Mouse (Mus musculus) erythroblast, adult 5-6 weeks (primary cell): ENCODE data around the gene Slc6a19. TPM values are rescaled to one million over a fixed set of nuclear protein-coding genes. Genes with fewer than 3 reads are reported as not detected.
"Not testable (repeated sequence)": the region's sequence is repeated elsewhere in the genome, so short reads cannot be mapped to it uniquely, and the experiment has no call there.

Source experiments
- ATAC-seq: replicated peaks from 2 replicates; pipeline ENCODE4 v1.8.0; 2016; ENCODE audit warnings: moderate number of reproducible peaks, mild to moderate bottlenecking, moderate TSS enrichment, inconsistent platforms; ENCODE audit not compliant: poor library complexity, low FRiP score, severe bottlenecking
- total RNA-seq, 2 experiments: library from RNA; stranded (forward) in 1 of 2; stranded (reverse) in 1 of 2; fragments of 150-400 nt in 1 of 2; fragments of 200-764, 138-1000 nt in 1 of 2; gene quantifications; 2 replicates each; pipeline versions ENCODE4 v1.2.3 to v1.2.4; 2015 to 2017; ENCODE audit warnings: low replicate concordance in 2 of 2

Gene Slc6a19
- total RNA-seq (2015; ENCODE audit: low replicate concordance) (not detected in 2 replicates), total RNA-seq (2017; ENCODE audit: low replicate concordance) (not detected in 2 replicates)

DNA sequence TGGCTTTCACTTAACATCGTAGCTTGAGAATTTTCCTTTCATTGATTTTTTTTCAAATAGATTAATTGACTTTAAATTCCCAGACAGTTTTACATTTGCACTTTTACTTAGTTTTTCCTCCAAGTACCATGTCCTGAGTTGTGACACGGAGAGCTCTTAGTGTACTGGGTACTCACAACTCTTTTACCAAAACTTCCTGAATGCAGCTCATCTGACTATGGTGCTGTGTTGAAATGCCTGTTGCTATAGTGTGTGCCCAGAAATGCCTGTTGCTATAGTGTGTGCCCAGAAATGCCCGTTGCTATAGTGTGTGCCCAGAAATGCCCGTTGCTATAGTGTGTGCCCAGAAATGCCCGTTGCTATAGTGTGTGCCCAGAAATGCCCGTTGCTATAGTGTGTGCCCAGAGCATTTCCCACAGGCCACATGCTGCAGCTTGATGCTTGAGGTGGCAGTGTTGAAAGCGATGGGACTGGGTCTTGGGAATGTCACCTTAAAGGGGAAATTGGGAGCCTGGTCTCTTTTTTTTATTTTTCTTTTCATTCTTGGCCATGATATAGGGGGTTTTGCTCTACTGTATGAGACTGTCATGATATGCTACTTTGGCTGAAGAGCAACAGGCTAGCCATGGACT is at the start of gene Slc6a19:
Gene Slc6a19, minus strand, starts transcription at position 172 of the 632 bp plus-strand sequence.
- ATAC-seq, result no peak

DNA sequence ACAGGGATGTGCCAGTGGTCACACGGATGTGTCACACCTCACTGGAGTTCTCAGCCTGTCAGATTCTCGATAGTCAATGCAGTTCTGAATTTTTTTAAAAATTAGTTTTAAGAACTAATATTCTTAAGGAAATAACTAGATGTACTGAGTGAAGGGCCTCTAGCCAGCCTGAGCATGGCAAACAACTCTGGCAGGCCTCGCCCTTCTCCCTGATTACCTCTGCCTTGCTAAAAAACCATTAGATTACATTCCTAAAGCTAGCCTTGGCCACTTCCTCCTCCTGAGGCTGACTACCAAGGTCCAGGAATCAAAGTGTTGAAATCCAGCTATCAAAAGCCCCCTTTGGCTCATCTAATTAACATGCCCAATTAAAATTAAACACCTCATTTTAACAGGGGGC is 46.6 kb upstream of the Slc6a19 start:
- no peak for ATAC-seq

DNA sequence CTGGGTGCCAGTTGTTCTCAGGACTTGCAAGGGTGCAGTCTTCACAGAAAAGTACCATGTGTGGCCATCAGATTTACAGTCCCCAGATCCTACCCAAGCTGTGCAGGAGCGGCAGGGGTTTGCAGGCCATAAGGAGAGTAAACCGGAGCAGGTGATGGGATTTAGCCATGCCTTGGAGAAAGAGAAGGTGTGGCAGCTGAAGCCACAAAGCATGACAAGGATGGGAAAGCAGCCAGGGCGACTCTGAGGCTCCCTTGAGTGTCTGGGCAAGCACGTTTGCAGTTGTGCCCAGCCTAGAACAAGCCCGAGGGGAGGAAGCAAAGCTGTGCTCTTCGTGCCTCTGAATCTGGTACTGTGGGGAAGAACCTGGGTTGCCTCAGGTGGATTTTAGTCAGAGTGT is 45.8 kb upstream of the Slc6a19 start:
- ATAC-seq, result no peak

DNA sequence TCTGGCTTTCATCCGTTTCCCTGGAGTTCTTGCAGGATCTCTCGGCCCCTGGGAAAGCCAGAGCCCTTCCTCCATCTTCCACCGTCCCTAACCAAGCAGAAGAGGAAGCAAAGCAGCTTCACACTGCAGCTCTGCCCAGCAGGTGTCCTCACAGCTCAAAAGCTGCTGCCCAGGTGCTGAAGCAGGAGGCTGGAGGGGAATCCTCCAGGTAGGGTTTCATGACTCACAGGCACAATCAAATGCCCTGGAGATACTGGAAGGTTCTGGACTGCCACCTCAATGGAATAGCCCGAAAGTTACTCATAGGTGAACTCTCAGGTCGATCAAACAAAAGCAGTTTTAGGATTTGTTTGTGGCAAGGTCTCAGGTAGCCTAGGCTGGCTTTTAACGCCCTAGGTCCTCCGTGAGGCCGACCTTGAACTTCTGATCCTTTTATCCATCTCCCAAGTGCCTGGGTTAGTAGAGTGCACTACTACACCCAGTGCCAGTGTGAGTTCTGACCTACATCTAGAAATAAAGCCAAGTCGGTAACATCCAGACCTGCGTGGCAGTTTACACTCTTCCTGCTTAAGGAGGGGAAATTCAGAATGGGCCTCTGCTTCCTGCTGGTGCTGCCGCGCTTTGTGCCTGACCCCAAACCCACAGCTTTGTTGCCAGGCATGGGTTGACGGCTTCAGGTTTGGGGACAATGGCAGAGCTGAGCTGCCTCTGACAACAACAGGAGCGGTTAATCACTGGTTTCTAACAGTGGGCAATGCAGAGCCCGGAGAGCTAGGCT is 44.2 kb upstream of the Slc6a19 start:
- ATAC-seq, result no peak

DNA sequence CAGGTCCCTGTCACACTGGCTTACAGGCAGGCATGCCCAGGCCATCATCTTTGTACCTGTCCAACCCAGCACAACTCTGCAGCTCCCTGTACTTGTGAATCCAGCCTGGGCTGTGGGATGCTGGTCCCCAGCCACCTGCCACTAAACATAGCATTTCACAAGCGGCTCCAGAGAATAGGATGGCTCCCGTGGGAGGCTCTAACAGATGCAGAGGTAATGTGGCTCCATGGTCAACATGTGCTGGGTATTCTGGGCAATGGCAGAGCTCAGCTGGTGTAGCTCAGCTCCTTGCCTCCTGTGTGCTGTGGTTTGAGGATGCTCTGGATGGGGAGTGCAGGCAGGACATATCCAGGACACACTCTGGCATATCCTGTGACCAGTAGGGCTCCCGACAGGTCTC is 39.0 kb upstream of the Slc6a19 start:
- ATAC-seq, result no peak

DNA sequence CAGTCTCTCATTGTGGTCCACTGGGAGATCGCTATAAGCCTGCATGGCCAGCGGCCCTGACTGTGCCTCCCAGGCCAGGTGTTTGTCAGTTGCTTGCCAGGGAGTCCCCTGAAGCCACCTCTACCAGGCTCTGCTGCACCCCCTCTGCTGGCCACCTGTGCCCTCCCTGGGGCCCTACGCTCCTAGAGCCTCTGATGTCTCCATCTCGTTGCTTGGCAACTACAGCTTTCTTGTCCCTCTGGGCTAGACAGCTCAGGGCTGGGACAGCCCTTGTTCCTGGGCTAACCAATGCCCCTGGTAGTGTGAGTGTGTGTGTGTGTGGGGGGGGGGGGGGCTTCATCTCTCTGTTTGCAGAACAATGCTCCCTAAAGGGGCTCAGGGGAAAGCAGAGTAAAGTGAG is 38.3 kb upstream of the Slc6a19 start:
- no peak for ATAC-seq

DNA sequence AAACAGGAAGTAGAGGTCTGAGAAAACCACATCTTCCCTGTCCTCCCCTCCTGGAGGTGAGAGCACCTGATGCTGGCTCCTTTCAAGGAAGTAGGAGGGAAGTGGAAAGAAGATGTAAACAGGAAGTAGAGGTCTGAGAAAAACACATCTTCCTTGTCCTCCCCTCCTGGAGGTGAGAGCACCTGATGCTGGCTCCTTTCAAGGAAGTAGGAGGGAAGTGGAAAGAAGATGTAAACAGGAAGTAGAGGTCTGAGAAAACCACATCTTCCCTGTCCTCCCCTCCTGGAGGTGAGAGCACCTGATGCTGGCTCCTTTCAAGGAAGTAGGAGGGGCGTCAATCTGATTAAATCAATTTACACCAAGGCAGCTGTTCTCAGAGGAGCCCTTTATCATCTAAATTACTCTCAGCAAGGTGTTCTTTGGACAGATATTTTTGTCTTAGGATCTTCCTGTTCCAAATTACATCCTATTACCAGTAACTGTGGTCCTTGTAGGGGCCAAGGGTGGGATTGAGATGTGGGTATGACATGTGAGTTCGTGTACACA is 35.8 kb upstream of the Slc6a19 start:
- ATAC-seq, result not testable (repeated sequence)

DNA sequence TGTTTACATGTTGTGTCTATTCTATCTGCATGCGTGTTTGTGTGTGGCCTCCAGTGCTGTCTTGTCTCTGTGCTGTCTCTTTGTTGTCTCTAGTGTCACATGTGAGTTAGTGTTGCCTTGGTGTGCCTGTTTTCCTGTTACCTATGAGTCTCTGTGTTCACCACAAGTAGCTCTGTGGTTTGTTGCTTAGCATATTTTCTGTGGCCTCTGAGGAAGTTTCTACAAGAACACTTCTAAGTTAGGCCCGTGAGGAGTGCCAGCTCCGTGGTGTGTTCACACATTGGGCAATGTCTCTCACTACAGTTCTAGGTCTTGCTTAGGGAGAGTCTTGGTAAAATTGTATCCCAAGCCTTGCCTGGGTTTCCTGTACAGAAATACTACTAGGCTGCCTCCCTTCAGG is 32.3 kb upstream of the Slc6a19 start:
- ATAC-seq, result no peak

DNA sequence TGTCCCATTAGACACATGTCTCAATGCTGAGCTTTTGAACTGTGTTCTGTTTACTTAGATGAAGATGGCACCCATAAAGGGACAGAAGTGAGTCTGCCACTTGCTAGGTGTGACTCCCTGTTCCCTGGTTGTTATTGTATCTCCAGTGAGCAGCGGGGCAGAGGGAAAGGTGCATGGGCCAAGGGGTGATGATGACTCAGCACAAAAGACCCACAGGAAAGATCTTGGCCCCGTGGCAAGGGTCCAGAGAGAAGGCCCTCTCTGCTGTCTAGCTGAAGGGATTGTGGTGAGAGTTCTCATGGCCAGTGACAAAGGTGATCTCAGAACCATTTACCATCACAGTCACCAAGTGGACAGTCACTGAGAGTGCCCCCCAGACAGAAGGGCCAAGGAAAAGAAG is 31.3 kb upstream of the Slc6a19 start:
- no peak for ATAC-seq

DNA sequence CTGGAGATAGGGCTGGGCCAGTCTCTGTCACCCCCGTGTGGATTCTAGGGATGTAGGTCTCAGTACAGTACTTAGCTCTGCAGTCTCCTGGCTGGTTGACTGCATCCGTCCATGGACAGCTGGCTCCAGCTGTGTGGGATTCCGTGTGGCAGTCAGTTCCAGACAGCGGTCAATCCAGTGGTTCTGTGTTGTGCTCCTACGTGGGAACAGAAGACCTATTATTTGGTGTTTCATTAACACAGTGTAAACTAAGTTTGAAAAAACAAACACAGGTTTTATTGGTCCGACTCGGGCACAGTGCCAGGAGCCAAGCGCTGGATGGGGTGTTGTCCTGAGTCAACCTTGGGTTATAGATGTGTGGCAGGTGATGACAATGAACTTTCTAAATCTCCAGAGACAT is 30.6 kb upstream of the Slc6a19 start:
- ATAC-seq, result no peak

DNA sequence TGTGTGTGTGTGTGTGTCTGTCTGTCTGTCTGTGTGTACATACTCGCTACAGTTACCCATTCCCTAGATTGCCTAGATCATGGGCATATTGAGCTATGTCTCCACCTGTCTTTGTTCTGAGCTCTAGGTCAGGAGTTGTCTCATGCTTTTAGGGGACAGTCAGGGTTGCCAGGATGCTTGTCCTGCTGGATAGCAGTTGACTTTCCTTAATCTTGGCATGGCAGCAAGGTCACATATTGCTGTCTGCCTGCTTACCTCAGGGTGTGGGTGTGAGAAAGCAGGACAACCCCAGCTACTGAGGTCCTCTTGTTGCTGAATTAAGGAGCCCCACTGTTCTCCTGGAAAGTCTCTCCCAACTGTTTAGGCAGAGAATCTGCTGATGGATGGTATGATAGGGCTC is 29.7 kb upstream of the Slc6a19 start:
- no peak for ATAC-seq

DNA sequence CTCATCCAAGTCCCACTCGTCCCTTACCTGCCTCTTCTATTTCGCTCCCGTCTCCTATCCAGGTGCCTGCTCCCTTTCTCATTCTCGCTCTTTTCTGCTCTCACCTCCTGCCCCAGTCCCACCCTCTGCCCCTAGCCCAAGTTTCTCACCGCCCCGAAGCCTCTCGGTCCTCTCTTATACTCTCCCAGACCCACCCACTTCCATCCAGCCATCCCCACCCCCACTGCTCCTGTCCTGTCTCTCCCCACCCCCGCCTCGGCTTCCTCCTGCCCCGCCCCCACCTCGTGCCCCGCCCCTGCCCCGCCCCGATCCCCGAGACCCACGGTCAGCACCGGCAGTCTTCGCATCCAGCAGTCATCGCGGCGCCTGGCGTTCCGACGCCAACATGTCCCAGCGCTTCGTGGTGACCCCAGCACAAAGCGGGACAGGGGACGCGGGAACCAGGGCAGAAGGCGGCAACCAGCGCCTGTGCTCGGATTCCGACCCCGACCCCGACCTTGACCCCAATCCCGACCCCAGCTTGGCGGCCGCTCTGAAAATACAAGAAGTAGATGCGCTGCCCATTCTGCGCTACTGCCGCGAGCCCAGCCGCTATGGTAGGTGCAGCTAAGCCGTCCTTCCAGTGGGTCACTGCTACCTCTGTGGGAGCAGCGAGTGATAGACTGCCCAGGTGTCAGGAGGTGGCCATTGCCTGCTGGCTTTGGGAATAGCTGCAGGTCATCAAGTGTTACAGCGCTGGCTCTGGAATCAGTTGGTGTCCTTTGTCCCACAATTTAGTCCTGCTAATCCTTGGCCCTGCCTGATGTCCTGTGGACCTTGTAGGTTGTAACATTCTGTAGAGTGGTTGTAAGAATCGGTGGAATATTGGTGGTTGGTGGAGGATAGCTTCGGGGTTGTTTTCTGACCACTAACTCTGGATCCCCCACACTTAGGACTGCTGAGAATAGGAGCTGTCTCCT is 28.4 kb upstream of the Slc6a19 start, which contains the start of gene Slc12a7:
Gene Slc12a7, plus strand, starts transcription at position 353 of the 959 bp plus-strand sequence.
- ATAC-seq, result no peak

DNA sequence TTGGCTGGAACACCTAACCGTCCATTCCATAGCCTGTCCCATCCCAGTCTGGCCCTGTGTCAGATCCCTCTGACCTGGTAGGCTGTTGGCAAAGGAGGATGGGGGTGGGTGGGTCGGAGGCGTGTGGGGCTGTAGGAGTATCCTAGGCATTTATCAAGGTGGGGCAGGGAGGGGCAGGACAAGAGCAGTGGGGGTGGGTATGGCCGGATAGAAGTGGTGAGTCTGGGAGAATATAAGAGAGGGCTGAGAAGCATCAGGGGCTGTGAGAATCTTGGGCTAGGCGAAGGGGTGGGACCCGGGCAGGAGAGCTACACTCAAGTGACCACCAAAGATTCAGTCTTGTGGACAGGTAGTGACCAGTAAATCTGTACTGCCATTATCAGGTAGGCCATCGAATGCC is 27.6 kb upstream of the Slc6a19 start:
- ATAC-seq, result no peak

DNA sequence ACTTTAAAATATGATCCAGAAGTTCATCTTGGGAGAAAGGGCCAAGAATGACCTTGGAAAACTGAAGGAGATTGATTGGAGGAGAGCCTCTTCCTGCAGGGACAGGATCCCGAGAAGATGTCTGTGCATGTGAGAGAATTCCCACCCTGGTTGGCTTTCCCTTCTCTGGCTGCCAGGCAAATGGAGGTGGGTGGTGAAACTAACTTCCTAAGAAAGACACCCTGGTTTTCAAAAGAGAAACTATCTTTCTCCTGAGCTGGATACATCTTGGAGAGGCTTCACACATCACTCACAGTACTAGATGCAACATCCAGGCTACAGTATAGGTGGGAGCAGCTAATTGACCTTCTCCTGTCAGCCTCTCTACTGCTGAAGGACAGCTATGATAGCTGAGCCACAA is 26.2 kb upstream of the Slc6a19 start:
- no peak for ATAC-seq

DNA sequence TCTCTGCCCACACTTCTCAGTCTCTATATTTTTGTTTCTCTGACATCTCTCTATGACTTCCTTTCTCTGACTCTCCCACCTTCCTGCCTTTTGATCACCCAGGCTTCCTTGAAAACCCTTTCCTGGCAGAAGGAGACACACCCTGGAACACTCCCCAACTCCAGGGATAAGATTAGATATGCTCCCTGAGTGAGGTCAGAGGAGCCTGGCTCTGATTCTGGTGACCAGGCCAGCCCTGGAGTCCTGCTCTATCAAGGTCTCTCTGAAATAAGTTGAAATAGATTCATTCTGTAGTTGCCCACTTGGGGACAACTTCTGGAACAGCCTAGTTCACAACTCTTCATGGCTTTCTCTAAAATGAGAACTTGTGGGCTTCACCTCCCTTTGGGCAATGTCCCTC is 24.0 kb upstream of the Slc6a19 start:
- no peak for ATAC-seq

DNA sequence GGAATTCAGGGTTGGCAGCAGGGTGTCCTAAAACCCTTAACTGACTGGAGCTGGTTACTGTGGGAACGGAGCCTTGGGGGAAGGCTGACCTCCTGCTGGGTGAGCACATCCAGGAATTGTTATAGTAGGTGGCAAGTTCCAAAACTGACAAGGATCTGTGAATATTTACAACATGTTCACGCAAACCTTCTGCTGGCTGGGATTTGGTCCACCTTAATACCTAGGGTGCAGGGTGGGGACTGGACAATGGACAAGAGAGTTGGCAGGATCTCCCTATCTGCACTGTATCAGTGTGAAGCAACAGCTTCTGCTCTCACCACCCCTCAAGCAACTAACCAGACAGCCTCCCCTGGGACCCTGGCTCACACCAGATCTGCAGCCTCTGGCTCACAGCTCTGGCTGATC is 23.0 kb upstream of the Slc6a19 start:
- no peak for ATAC-seq

DNA sequence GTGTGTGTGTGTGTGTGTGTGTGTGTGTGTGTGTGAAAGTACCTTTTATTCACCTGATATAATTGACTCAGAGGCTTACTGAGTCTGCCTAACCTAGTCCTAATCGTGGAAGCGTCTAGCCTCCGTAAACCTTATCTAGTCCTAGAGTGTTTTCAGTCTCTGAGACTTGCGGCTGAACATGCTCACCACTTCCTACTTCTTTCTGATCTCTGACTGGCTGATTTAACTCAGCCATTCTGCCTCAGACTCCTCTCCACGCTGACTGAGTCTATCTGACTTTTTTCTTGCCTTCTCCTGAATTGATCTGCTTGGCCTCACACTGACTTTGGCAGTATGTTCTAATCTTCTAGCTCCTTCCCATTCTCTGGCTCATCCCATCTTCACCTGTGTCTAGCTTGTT is 20.6 kb upstream of the Slc6a19 start:
- ATAC-seq, result no peak

DNA sequence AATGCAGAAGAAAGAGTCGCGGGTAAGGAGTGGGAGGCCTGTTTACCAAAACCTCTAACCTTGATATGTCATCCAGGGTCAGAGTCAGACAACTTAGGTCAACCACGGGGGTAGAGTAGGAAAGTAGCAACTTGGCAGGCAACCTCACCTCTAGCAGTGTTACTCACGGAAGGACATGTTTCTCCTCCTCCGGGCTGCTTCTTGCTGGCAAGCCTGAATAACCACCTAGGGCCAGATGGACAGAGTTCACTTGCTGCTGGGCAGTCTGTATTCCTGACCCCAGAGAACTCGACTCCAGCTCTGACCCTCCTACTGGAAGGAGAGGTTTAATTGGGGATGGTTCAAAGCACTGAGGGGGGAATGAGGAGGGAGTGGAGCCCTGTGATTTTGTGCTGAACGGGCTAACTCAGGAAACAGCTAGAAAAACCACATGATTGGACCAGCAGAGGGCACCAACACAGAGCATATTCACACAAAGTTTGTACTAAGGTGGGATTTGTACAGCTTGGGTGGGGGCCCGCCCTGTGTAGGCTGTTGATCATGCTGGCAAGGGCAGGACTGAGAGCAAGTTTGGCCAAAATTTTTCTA is 18.5 kb upstream of the Slc6a19 start:
- no peak for ATAC-seq

DNA sequence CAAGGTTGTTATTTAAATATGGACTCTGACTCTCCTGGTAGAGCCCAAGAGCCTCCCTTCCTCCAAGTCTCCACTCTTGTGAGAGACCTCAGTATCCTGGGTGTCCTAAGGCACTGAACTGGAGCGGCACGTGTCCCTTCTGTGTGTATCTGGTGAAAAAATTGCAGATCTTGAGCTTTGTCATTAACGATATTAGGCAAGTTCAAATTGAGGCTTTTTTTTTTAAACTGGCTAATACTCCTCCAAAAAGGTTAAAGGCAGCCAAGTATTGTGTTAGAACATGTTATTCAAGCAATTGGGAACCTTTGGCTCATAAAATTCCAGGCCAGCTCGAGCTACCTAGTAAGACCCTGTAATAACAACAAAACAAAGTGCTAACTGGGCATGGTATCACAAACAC is 15.6 kb upstream of the Slc6a19 start:
- ATAC-seq, result no peak

DNA sequence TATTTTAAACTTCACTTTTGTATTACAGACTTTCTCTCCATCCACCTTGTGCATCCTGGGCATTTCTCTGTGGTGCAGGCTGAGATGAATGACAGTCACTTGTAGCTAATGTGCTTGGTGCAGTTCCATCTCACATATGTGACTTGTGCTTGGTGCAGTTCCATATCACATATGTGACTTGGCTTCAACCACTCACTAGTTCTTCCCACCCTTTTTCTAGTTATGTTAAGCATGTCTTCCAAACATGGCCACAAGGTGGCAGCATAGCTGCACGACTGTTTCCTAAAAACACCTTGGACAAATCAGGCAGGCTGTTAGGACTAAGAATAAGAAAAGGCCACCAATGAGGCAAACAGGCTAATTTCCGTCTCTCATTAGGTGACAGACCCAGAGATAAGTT is 13.6 kb upstream of the Slc6a19 start:
- 0 out of 2 replicates have a peak, but pooled peaks have one; percentile 62 for ATAC-seq
